Mouse (Mus musculus) stomach, embryonic 14.5 days (tissue): ENCODE measurements at regions not wholly inside any gene's neighbourhood (a gene's known extent, or its start where the extent isn't known, plus 50 kb on each side); places are given as distances from the start of the nearest gene placed in this dataset.
"Not testable (repeated sequence)": the region's sequence is repeated elsewhere in the genome, so short reads cannot be mapped to it uniquely, and the experiment has no call there.

ENCODE experiments used
- ATAC-seq: fragments of 200-750 bp; cut with Nextera tagmentation; 2 replicates; pipeline ENCODE4 v1.8.0; 2017; ENCODE audit warnings: low read depth, moderate TSS enrichment; ENCODE audit not compliant: insufficient number of reproducible peaks, insufficient read depth, low FRiP score
- H3K27ac ChIP-seq: fragments of 300-500 bp; sonication (generic); 2 replicates; pipeline ENCODE4 v1.5.1; 2014; ENCODE audit warnings: mild to moderate bottlenecking, low read length, moderate library complexity, mixed read lengths
- H3K27me3 ChIP-seq: fragments of 300-500 bp; sonication (generic); 2 replicates; pipeline ENCODE4 v1.6.1; 2014; ENCODE audit warnings: low read length, control low read depth, mixed read lengths; ENCODE audit not compliant: control insufficient read depth, insufficient read depth
- H3K36me3 ChIP-seq: fragments of 300-500 bp; sonication (generic); 2 replicates; pipeline ENCODE4 v1.6.1; 2014; ENCODE audit warnings: mild to moderate bottlenecking, control low read depth, low read length, moderate library complexity, mixed read lengths; ENCODE audit not compliant: control insufficient read depth, insufficient read depth
- H3K4me1 ChIP-seq: fragments of 300-500 bp; sonication (generic); 2 replicates; pipeline ENCODE4 v1.6.1; 2014; ENCODE audit warnings: low read length, control low read depth, mixed read lengths; ENCODE audit not compliant: control insufficient read depth, insufficient read depth
- H3K4me2 ChIP-seq: fragments of 300-500 bp; sonication (generic); replicated peaks from 2 replicates; pipeline ENCODE4 v1.6.1; 2014; ENCODE audit warnings: low read depth, low read length, control low read depth
- H3K4me3 ChIP-seq: fragments of 300-500 bp; sonication (generic); 2 replicates; pipeline ENCODE4 v1.5.1; 2014; ENCODE audit warnings: low read depth, low read length, control low read depth
- H3K9ac ChIP-seq: fragments of 300-500 bp; sonication (generic); replicated peaks from 2 replicates; pipeline ENCODE4 v1.6.1; 2014; ENCODE audit warnings: low read depth, mild to moderate bottlenecking, control low read depth, low read length, moderate library complexity, mixed read lengths
- H3K9me3 ChIP-seq: fragments of 300-500 bp; sonication (generic); 2 replicates; pipeline ENCODE4 v1.6.1; 2016; ENCODE audit warnings: low read depth, low read length, control low read depth; ENCODE audit not compliant: control insufficient read depth
- whole genome bisulfite sequencing: fragments of 180-500 bp; shearing (Covaris S2); extraction: QIAGEN DNeasy Blood & Tissue Kit; methylation state at CpG from one replicate; pipeline ENCODE4 v1.1.7; 2014; 5-methylcytosine and 5-hydroxymethylcytosine counted together

DNA sequence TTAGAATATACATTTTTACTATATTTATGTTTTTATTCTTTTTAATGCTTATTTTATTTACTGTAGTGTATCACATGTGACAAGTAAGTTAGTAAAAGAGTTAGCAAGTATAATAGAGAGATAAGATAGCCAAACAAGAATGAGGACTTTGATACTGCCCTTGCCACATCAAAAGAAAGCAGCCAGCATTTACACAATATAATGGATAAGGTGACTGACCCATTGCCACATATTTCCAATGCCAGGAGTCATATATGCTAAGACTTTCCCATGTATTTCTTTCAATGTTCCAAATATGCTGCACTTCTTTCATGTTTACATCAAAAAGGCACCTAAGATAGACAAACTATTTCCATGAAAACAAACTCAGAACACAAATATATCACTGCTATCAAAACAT is 1162.3 kb downstream of the Ankrd7 start:
- Histone ChIP-seq H3K4me2 (no peak overlapping the region), H3K9me3 (no peaks in the 10 kb centered on the region), H3K27ac (no peak overlapping the region), H3K4me1 (no peaks in the 10 kb centered on the region), H3K27me3 (no peaks in the 10 kb centered on the region), H3K9ac (no peak overlapping the region), H3K36me3 (no peaks in the 10 kb centered on the region), H3K4me3 (no peak overlapping the region)
- ATAC-seq = no peak

- no peaks in the 10 kb centered on the region for H3K4me1 ChIP-seq
- no peak overlapping the region for H3K27ac ChIP-seq
- ATAC-seq = peak; percentile 42; the same call in 1 of the 2 replicates
- H3K27me3 ChIP-seq = no peaks in the 10 kb centered on the region
- no peaks in the 10 kb centered on the region for H3K9me3 ChIP-seq
- H3K36me3 ChIP-seq = no peaks in the 10 kb centered on the region
- no peak overlapping the region for H3K9ac ChIP-seq
- no peak overlapping the region for H3K4me2 ChIP-seq
- no peak overlapping the region for H3K4me3 ChIP-seq
- WGBS = 9% methylated on average over 1 of the region's 1 CpGs
These were observed 1171.7 kb downstream of the Ankrd7 start for GRCm38 (mm10) chr6:20037769-20038168.

DNA sequence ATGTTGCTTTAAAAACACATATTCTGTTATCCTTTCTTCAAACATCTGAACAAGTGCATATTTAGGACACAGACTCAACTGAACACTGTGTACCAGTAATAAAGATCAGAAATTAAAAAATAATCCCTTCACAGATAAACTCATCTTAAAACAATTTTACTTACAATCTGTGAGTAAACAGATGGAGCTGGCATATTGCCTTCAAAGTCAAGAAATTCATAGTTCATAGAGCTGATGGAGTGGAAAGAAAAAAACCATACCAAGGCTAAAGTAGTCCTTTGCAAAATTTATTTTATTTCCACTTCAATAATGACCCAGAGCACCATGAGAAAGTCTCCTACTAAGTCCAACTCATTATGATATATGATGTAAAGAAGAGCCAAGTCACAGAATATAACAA is 1136.6 kb upstream of the Kcnd2 start:
- ATAC-seq = no peak
- Histone ChIP-seq H3K4me2 (no peak overlapping the region), H3K9ac (no peak overlapping the region), H3K9me3 (no peaks in the 10 kb centered on the region), H3K4me1 (no peaks in the 10 kb centered on the region), H3K4me3 (no peak overlapping the region), H3K27me3 (no peaks in the 10 kb centered on the region), H3K27ac (no peak overlapping the region), H3K36me3 (no peaks in the 10 kb centered on the region)

- 77% methylated on average over 10 of the region's 10 CpGs for WGBS
- H3K4me2 ChIP-seq = no peak overlapping the region
These were observed 1123.0 kb upstream of the Kcnd2 start for GRCm38 (mm10) chr6:20092057-20092917.

DNA sequence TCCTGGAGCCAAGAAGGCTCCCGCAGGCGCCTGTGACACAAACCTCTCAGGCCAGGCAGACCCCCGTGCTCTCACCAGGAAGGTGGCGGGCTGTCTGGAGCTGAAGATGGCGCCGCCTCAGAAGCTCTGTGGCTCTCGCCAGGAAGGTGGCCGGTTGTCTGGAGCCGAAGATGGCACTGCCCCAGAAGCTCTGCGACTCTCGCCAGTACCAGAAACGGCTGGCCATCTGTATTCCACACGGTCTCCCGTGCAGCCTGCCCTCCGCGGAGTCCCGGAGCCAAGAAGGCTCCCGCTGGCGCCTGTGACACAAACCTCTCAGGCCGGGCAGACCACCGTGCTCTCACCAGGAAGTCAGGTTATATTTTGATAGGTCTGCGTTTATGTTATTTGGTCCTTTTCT is 1081.3 kb upstream of the Kcnd2 start:
- not testable (repeated sequence) for H3K9me3 ChIP-seq, ATAC-seq, H3K4me2 ChIP-seq, H3K27ac ChIP-seq, H3K9ac ChIP-seq, H3K4me3 ChIP-seq, H3K36me3 ChIP-seq, H3K27me3 ChIP-seq, H3K4me1 ChIP-seq
- 96% methylated on average over 22 of the region's 22 CpGs for WGBS

More at GRCm38 (mm10) chr6:20092057-20092917, 1123.0 kb upstream of the Kcnd2 start:
- no peak overlapping the region for H3K27ac ChIP-seq
- no peaks in the 10 kb centered on the region for H3K9me3 ChIP-seq
- ATAC-seq = no peak
- H3K36me3 ChIP-seq = no peaks in the 10 kb centered on the region
- no peaks in the 10 kb centered on the region for H3K4me1 ChIP-seq
- no peaks in the 10 kb centered on the region for H3K27me3 ChIP-seq
- no peak overlapping the region for H3K4me3 ChIP-seq
- no peak overlapping the region for H3K9ac ChIP-seq

- Histone ChIP-seq H3K27me3 (no peaks in the 10 kb centered on the region), H3K36me3 (no peaks in the 10 kb centered on the region), H3K4me2 (no peak overlapping the region), H3K4me1 (no peaks in the 10 kb centered on the region), H3K9ac (no peak overlapping the region), H3K9me3 (no peaks in the 10 kb centered on the region), H3K4me3 (no peak overlapping the region), H3K27ac (no peak overlapping the region)
- ATAC-seq = no peak
These were observed 1077.8 kb upstream of the Kcnd2 start for GRCm38 (mm10) chr6:20137546-20137945.
